Comparison of ENCODE assay signal across 9 mouse cellular contexts in genomic region chr11:103265856-103266255, GRCm38 (mm10). TPM values are rescaled to one million over a fixed set of nuclear protein-coding genes. Genes with fewer than 3 reads are reported as not detected.
A peak's percentile ranks its signal among the peaks of the same experiment; 100 is the strongest.
DNase-seq lines count a peak whose midpoint lies in the region; ATAC-seq and TF ChIP-seq lines count a peak whose summit lies in the region.
"Had no signal": no experiment of that assay in that cellular context is flagged by ENCODE, and none has a peak within 500 bp of the region (broad histone marks: within the 10 kb centered on the region; RNA-seq: fewer than 3 reads in every experiment).

No protein-coding gene starts in this region.

- H3K4me1 ChIP-seq in kidney, embryonic 14.5 days (ENCODE audit: control insufficient read depth, insufficient read depth, low read length) = peaks cover 50% of the 10 kb centered on the region
- peaks cover 63% of the 10 kb centered on the region for H3K4me1 ChIP-seq in hindbrain, embryonic 15.5 days (replicated peaks)
- peaks cover 21% of the 10 kb centered on the region; the same call in 1 of the 2 replicates for H3K4me1 ChIP-seq in midbrain, postnatal 0 days (ENCODE audit: insufficient read depth, low read length)

- H3K9ac ChIP-seq in kidney, embryonic 14.5 days (ENCODE audit: low read depth, low read length) = no peak overlapping the region
- H3K9ac ChIP-seq in hindbrain, embryonic 15.5 days = no peak overlapping the region
- no peak overlapping the region for H3K9ac ChIP-seq in midbrain, postnatal 0 days (replicated peaks; ENCODE audit: low read length, poor library complexity, severe bottlenecking)

- H3K27ac ChIP-seq in kidney, embryonic 14.5 days (ENCODE audit: low read depth, low read length) = no peak overlapping the region
- H3K27ac ChIP-seq in hindbrain, embryonic 15.5 days (replicated peaks) = no peak overlapping the region
- no peak overlapping the region for H3K27ac ChIP-seq in midbrain, postnatal 0 days (ENCODE audit: low read depth, low read length)

- 38% methylated on average over 2 of the region's 2 CpGs for WGBS in kidney, embryonic 14.5 days
- WGBS in hindbrain, embryonic 15.5 days = 70% methylated on average over 2 of the region's 2 CpGs
- WGBS in midbrain, postnatal 0 days = 52% methylated on average over 2 of the region's 2 CpGs

- no peak for TF ChIP-seq CTCF in midbrain, postnatal 0 days (IDR thresholded peaks at IDR 0.05)

- no peaks in the 10 kb centered on the region for H3K27me3 ChIP-seq in kidney, embryonic 14.5 days (ENCODE audit: control insufficient read depth, insufficient read depth, low read length)
- no peaks in the 10 kb centered on the region for H3K27me3 ChIP-seq in hindbrain, embryonic 15.5 days
- no peaks in the 10 kb centered on the region for H3K27me3 ChIP-seq in midbrain, postnatal 0 days (ENCODE audit: insufficient read depth, low read length)

- no peak for ATAC-seq in kidney, embryonic 14.5 days (ENCODE audit: low FRiP score, low TSS enrichment)
- no peak for ATAC-seq in hindbrain, embryonic 15.5 days (ENCODE audit: low FRiP score, low read depth)
- no peak for ATAC-seq in midbrain, postnatal 0 days (ENCODE audit: low FRiP score)

- H3K36me3 ChIP-seq in kidney, embryonic 14.5 days (ENCODE audit: control insufficient read depth, insufficient read depth, low read length) = no peaks in the 10 kb centered on the region
- H3K36me3 ChIP-seq in hindbrain, embryonic 15.5 days = no peaks in the 10 kb centered on the region
- no peaks in the 10 kb centered on the region for H3K36me3 ChIP-seq in midbrain, postnatal 0 days (ENCODE audit: insufficient read depth, low read length)

- 0 out of 2 replicates have a peak overlapping the region, but pooled peaks have one; percentile 69 for H3K4me3 ChIP-seq in kidney, embryonic 14.5 days (ENCODE audit: low read length)
- peak overlapping the region; percentile 82; the same call in 1 of the 2 replicates for H3K4me3 ChIP-seq in hindbrain, embryonic 15.5 days
- no peak overlapping the region for H3K4me3 ChIP-seq in midbrain, postnatal 0 days (ENCODE audit: low read depth, low read length)

- no peaks in the 10 kb centered on the region for H3K9me3 ChIP-seq in kidney, embryonic 14.5 days (ENCODE audit: control insufficient read depth, low read length)
- H3K9me3 ChIP-seq in hindbrain, embryonic 15.5 days = no peaks in the 10 kb centered on the region
- no peaks in the 10 kb centered on the region for H3K9me3 ChIP-seq in midbrain, postnatal 0 days (ENCODE audit: low read length)

- DNase-seq in kidney, postnatal 10 days = no peak
- peak; percentile 69 for DNase-seq in T-cell, adult 2 months (ENCODE audit: low spot score)
- DNase-seq in midbrain, postnatal 0 days (ENCODE audit: low spot score) = no peak
- DNase-seq in adrenal gland, postnatal 10 days = no peak
- DNase-seq in kidney, adult 18-20 months = no peak
- no peak for DNase-seq in cerebellum, adult 8-10 months

- peak overlapping the region; percentile 81 for H3K4me2 ChIP-seq in kidney, embryonic 14.5 days (replicated peaks; ENCODE audit: low read depth, low read length)
- H3K4me2 ChIP-seq in hindbrain, embryonic 15.5 days = peak overlapping the region; percentile 90
- H3K4me2 ChIP-seq in midbrain, postnatal 0 days (ENCODE audit: low read depth, low read length, poor library complexity, severe bottlenecking) = peak overlapping the region; percentile 77; the same call in 1 of the 2 replicates

RNA-seq across cellular contexts. Expression of gene Map3k14, which starts 1.4 kb away (rescaled TPM):
- 3.3 and 4.8 TPM in 2 replicates for polyA plus RNA-seq in kidney, embryonic 14.5 days (2014; fragmentation: Nextera tagmentation; extraction: Ambion mirVana)
- polyA plus RNA-seq in hindbrain, embryonic 15.5 days (2015; fragmentation: Nextera tagmentation; extraction: Ambion mirVana) = 3.3 and 4.8 TPM in 2 replicates
- 4.8 and 6.1 TPM in 2 replicates for total RNA-seq in midbrain, postnatal 0 days (2014; rRNA removed)
- 1.5 and 1.7 TPM in 2 replicates for polyA plus RNA-seq in midbrain, postnatal 0 days (2015; fragmentation: Nextera tagmentation; extraction: Ambion mirVana)
- total RNA-seq in adrenal gland, postnatal 10 days (2021) = 1 to 10 TPM; 5.2 to 6.9 TPM

RNA-seq across cellular contexts. Expression of gene Spata32, which starts 47.6 kb away (rescaled TPM):
- not detected in 2 replicates for polyA plus RNA-seq in kidney, embryonic 14.5 days (2014; fragmentation: Nextera tagmentation; extraction: Ambion mirVana)
- 0.99 and 1.4 TPM in 2 replicates for polyA plus RNA-seq in hindbrain, embryonic 15.5 days (2015; fragmentation: Nextera tagmentation; extraction: Ambion mirVana)
- 1.4 and 1.9 TPM in 2 replicates for total RNA-seq in midbrain, postnatal 0 days (2014; rRNA removed)
- polyA plus RNA-seq in midbrain, postnatal 0 days (2015; fragmentation: Nextera tagmentation; extraction: Ambion mirVana) = 1.2 and 1.5 TPM in 2 replicates
- not detected for total RNA-seq in adrenal gland, postnatal 10 days (2021)
- total RNA-seq: liver, adult 2 months had no signal
- polyA plus RNA-seq: liver, adult 2 months had no signal

RNA-seq across cellular contexts. Expression of gene 1700023F06Rik, which starts 57.5 kb away (rescaled TPM):
- 0.26 and 0.29 TPM in 2 replicates for polyA plus RNA-seq in kidney, embryonic 14.5 days (2014; fragmentation: Nextera tagmentation; extraction: Ambion mirVana)
- polyA plus RNA-seq in hindbrain, embryonic 15.5 days (2015; fragmentation: Nextera tagmentation; extraction: Ambion mirVana) = 2.3 and 2.6 TPM in 2 replicates
- total RNA-seq in midbrain, postnatal 0 days (2014; rRNA removed) = 0.61 TPM in 1 of 2 replicates, not detected in the other
- polyA plus RNA-seq in midbrain, postnatal 0 days (2015; fragmentation: Nextera tagmentation; extraction: Ambion mirVana) = 4.3 and 4.9 TPM in 2 replicates
- under 1 TPM in 1 of 2 experiments, not detected in 1; 0.27 TPM for total RNA-seq in adrenal gland, postnatal 10 days (2021)
- total RNA-seq: liver, adult 2 months had no signal
- polyA plus RNA-seq: liver, adult 2 months had no signal
